Mouse (Mus musculus) left cerebral cortex, adult 2 months (tissue): ENCODE results near the gene Ociad2. TPM values are rescaled to one million over a fixed set of nuclear protein-coding genes. Genes with fewer than 3 reads are reported as not detected.

Experiments used
- DNase-seq, 2 experiments: peaks; one replicate each; pipeline ENCODE4 v3.0.0; 2021 to 2022; ENCODE audit warnings: low spot score in 2 of 2, mixed read lengths in 1 of 2; ENCODE audit errors: extremely low spot score in 1 of 2
- H3K27ac ChIP-seq: fragments of 200-600 bp; 2 replicates; pipeline ENCODE4 v1.8.1; 2022
- H3K4me3 ChIP-seq: fragments of 200-600 bp; 2 replicates; pipeline ENCODE4 v1.8.1; 2022
- CTCF ChIP-seq: fragments of 200-600 bp; IDR thresholded peaks from 2 replicates; pipeline ENCODE4 v1.8.1; 2022; ENCODE audit warnings: antibody characterized with exemption, mild to moderate bottlenecking, moderate library complexity
- intact Hi-C: fragments of 180-260 bp; cut with DNase I; formaldehyde crosslinking; loops from one replicate; pipeline ENCODE4 v1.15.1; 2025
- long read RNA-seq, 2 experiments: library from polyadenylated mRNA; stranded (forward); transcript quantifications; one replicate each; pipeline ENCODE4 v2.0.0; 2021; ENCODE audit warnings: borderline mapping rate in 2 of 2
- total RNA-seq, 2 experiments: library from RNA; stranded (reverse); gene quantifications; 2 replicates each; pipeline ENCODE4 v1.2.3; 2021

Ociad2 gene
- total RNA-seq = 100 to 1,000 TPM; 114 to 137 TPM
- long read RNA-seq, experiment 1, transcript Ociad2-205 (6 exons, 2,378 nt) = minor isoform, 10 of 225 reads
- long read RNA-seq, experiment 1, transcript Ociad2-201 (7 exons, 2,554 nt) = major isoform, 173 of 225 reads
- long read RNA-seq, experiment 1, partial matches to known transcripts = 16 of 225 reads
- long read RNA-seq, experiment 1, other reads (novel, unspliced or antisense) = 22 of 225 reads
- long read RNA-seq, experiment 2, transcript Ociad2-201 (7 exons, 2,554 nt) = major isoform, 86 of 113 reads
- long read RNA-seq, experiment 2, partial matches to known transcripts = 11 of 113 reads
- long read RNA-seq, experiment 2, other reads (novel, unspliced or antisense) = 12 of 113 reads

DNA sequence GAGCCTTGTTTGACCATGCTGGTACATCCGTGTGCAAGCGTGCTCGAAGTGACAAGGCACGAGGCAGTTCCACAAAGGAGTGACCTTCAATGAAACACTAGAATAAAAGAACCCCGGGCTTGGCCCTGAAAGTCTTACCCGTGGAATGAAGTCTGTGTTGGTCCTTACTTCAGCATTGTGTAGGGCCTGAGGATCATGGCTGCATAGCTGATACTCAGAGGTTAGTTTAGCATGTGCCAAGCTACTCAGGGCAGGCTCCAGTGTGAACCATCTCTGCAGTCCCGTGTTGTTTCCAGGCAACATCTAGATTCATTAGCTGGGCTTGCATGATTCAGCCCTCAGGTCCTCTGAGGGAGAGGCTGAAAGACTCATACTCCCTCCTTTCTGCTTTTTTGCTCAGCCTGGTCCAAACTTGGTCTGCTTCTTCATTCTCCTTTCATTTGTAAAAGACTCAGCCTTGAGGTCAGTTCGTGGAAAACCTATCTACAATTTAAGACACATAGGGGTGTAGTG is at the start of gene Ociad2:
Gene Ociad2, minus strand, starts transcription at position 306 of the 513 bp plus-strand sequence.
- H3K4me3 ChIP-seq = no peak within 1 kb of the TSS
- intact Hi-C loops = loop anchor here (1.0 kb wide), 1 partner anchor 19 kb away; no protein-coding TSS in a partner anchor
- no peak for DNase-seq
- H3K27ac ChIP-seq = peak within 1 kb of the TSS; percentile 72
- TF ChIP-seq CTCF = no peak

- TF ChIP-seq CTCF = no peak
- intact Hi-C loops = loop anchor here (2.0 kb wide), 1 partner anchor 399 kb away; no protein-coding TSS in a partner anchor
- H3K27ac ChIP-seq = no peak overlapping the region
- no peak for DNase-seq
- no peak overlapping the region for H3K4me3 ChIP-seq
These were observed 42.8 kb upstream of the Ociad2 start for GRCm38 (mm10) chr5:73383647-73383970.

GRCm38 (mm10) chr5:73382737-73383646 is 42.2 kb upstream of the Ociad2 start:
- peak; percentile 66 for TF ChIP-seq CTCF
- H3K27ac ChIP-seq = no peak overlapping the region
- peak; percentile 65 to 67 for DNase-seq
- intact Hi-C loops = loop anchor here (2.0 kb wide), 1 partner anchor 398 kb away; no protein-coding TSS in a partner anchor
- no peak overlapping the region for H3K4me3 ChIP-seq

DNA sequence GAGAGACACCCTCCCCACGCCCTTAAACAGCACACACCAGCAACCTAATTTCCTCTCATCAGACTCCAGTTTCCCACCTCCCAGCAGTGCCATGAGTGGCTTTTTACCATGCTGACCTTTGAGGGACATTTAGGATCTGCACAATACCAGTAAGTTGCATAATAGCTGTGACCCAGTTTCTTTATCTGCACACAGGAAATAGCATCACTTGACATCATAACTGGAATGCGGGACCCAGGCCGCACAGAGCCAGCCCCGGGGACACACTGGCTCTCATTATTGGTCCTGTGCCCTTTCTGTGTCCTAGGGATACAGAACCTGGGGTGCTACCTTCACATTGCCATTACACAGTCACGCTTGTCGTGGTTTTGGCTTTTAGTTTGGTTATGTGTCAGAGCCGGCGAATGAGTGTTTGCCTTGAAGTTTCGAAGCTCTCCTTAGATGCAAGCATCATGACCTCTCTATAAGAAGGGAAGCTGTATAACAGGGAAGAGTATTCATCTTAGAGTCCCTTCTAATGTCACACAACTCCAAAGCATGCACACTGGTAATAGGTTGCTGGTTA is 41.2 kb upstream of the Ociad2 start:
- intact Hi-C loops = loop anchor here (2.0 kb wide), 2 partner anchors 59 to 397 kb away; no protein-coding TSS in a partner anchor
- no peak for DNase-seq

GRCm38 (mm10) chr5:73381510-73381909 is 40.7 kb upstream of the Ociad2 start:
- H3K4me3 ChIP-seq = peak overlapping the region; percentile 9; the same call in 1 of the 2 replicates
- peak overlapping the region; percentile 45 for H3K27ac ChIP-seq
- no peak for TF ChIP-seq CTCF
- intact Hi-C loops = loop anchor here (2.0 kb wide), 1 partner anchor 59 kb away; no protein-coding TSS in a partner anchor
- no peak for DNase-seq

More for the DNA sequence above, 41.2 kb upstream of the Ociad2 start:
- Histone ChIP-seq H3K4me3 (no peak overlapping the region), H3K27ac (no peak overlapping the region; the same call in 1 of the 2 replicates)
- TF ChIP-seq CTCF = no peak

- Histone ChIP-seq H3K4me3 (peak overlapping the region; percentile 2; the same call in 1 of the 2 replicates), H3K27ac (peak overlapping the region; percentile 32; the same call in 1 of the 2 replicates)
- intact Hi-C loops = loop anchor here (1.0 to 2.0 kb wide), 4 partner anchors 43 to 247 kb away; partner anchors contain the start of gene Fryl
- no peak for TF ChIP-seq CTCF
- no peak for DNase-seq
These were observed 40.0 kb upstream of the Ociad2 start for GRCm38 (mm10) chr5:73380829-73381228.

- DNase-seq = peak; percentile 86 to 93
- no peak overlapping the region for H3K27ac ChIP-seq
- no peak overlapping the region for H3K4me3 ChIP-seq
- TF ChIP-seq CTCF = peak; percentile 86
- intact Hi-C loops = loop anchor here (1.0 to 2.0 kb wide), 4 partner anchors 42 to 246 kb away; partner anchors contain the start of gene Fryl
These were observed 39.1 kb upstream of the Ociad2 start for GRCm38 (mm10) chr5:73379908-73380307.

DNA sequence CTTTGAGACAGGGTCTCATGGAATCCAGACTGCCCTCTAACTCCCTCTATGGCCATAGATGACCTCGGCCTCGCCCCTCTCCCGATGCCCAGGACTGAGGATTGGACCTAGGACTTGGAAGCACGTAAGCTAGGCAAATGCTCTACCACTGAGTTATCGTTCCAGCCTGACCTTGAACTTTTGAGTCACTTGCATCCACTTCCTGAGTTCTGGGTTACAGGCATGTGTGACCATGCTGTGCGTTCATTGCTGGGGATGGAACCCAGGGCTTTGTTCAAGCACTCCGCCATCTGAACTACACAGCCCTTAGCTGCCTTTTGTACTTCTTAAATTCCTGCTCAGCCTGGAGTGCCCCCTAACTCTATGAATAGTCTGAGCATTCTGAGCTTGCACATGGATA is 35.7 kb upstream of the Ociad2 start:
- intact Hi-C loops = no loop called here
- Histone ChIP-seq H3K27ac (no peak overlapping the region), H3K4me3 (no peak overlapping the region)
- no peak for DNase-seq
- TF ChIP-seq CTCF = no peak

DNA sequence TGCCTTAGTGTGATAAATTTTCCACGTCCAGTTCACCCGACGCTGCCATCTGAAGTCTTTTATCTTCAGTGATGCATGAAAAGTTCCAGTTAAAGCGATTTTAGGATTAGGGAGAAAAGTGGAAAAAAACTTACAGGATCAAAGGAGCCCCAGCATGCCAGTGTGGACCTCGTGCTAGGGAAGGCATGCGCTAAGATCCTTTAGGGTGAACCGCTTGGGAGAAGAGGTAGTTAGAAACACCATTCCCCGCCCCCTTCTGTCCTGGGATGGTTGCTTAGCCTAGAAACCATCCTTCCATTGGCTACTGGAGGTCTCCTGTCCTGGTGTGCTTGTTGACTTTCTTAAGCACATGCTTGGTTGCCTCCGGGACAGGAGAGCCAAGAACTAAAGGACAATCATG is 35.2 kb upstream of the Ociad2 start:
- TF ChIP-seq CTCF = no peak
- intact Hi-C loops = no loop called here
- no peak overlapping the region for H3K4me3 ChIP-seq
- DNase-seq = no peak
- H3K27ac ChIP-seq = no peak overlapping the region

DNA sequence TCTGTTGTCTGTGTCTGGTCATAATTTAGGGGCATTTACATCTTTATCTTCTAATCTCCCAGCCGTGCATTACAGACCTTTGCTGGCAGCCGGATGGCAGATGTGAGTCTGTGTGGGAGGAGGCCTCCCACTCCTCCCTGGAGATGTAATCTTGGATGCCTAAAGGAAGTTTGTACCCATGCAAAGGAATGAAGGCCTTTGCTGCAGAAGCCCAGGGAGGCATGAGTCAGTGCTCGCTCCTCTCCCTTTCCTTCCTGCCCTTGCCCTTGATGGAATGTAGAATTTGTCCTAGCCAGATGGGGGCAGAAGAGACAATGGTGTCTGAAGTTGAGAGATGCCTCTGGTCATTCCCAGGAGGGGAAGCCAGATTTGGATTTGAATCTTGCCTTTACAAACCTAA is 32.4 kb upstream of the Ociad2 start:
- no peak for DNase-seq
- Histone ChIP-seq H3K27ac (peak overlapping the region; percentile 32; the same call in 1 of the 2 replicates), H3K4me3 (no peak overlapping the region)
- TF ChIP-seq CTCF = no peak; the same call in 1 of the 2 replicates
- intact Hi-C loops = no loop called here

- H3K4me3 ChIP-seq = no peak overlapping the region
- no peak for TF ChIP-seq CTCF
These were observed 31.8 kb upstream of the Ociad2 start for GRCm38 (mm10) chr5:73372601-73373000.

More at GRCm38 (mm10) chr5:73372601-73373000, 31.8 kb upstream of the Ociad2 start:
- intact Hi-C loops = no loop called here
- DNase-seq = no peak
- peak overlapping the region; percentile 6; the same call in 1 of the 2 replicates for H3K27ac ChIP-seq
